Mouse (Mus musculus): ENCODE data around the gene Sapcd1.

GRCm38 (mm10) chr17:35068213-35068914 lies 40.5 kb upstream of the Sapcd1 start:
- TF ChIP-seq POLR2A (IDR thresholded peaks at IDR 0.05; ENCODE audit: insufficient read length, low read depth) (no peak), MAX (IDR thresholded peaks at IDR 0.05; ENCODE audit: low read depth) (no peak), TCF12 (IDR thresholded peaks at IDR 0.05; ENCODE audit: insufficient read depth, poor library complexity, severe bottlenecking) (no peak), USF1 (IDR thresholded peaks at IDR 0.05; ENCODE audit: low read depth) (no peak), POLR2AphosphoS2 (IDR thresholded peaks at IDR 0.05; ENCODE audit: insufficient read length, low read depth) (no peak), MYOG (IDR thresholded peaks at IDR 0.05; ENCODE audit: control insufficient read depth in 1 of 3, insufficient read depth in 1 of 3, insufficient read length in 2 of 3, low read depth in 2 of 3) (no peak), E2F4 (IDR thresholded peaks at IDR 0.05; ENCODE audit: insufficient read depth) (no peak), REST (IDR thresholded peaks at IDR 0.05; ENCODE audit: insufficient read depth, insufficient read length) (no peak), MYOD1 (IDR thresholded peaks at IDR 0.05; ENCODE audit: control insufficient read depth in 1 of 3, insufficient read length in 2 of 3, low read depth in 2 of 3) (no peak), SRF (IDR thresholded peaks at IDR 0.05; ENCODE audit: control insufficient read depth, insufficient read length, low read depth) (no peak), TCF3 (IDR thresholded peaks at IDR 0.05; ENCODE audit: insufficient read length, low read depth) (no peak), CEBPB (IDR thresholded peaks at IDR 0.05; ENCODE audit: insufficient read depth, poor library complexity, severe bottlenecking) (no peak)

Measured in myocyte (in vitro differentiated cells).